Mouse (Mus musculus): ENCODE results near the gene Lrrc1.

Lrrc1 gene

DNA sequence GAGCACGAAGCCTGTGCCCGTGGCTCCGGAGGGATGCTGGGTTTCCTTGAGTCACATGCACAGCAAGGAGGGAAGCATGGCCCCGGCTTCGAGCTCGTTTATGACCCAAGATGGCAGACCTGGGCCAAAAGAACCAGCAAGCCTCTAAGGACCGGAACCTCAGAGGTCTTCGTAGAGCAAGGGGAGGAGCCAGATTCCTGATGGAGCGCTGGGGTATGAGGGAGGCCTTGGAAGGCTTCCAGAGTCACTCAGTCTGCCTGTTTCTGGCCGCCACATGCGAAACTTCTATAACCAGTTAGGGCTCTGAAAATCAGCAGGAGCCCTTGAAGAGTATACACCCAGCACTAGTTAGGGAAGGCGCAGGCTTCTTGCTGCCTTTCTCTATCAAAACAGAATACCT is 159.1 kb downstream of the Lrrc1 start:
- DNase-seq (ENCODE audit: low spot score in 2 of 2) = no peak

- DNase-seq (ENCODE audit: low spot score in 2 of 2) = no peak
These were observed 160.0 kb downstream of the Lrrc1 start for GRCm38 (mm10) chr9:77384651-77385050.

DNA sequence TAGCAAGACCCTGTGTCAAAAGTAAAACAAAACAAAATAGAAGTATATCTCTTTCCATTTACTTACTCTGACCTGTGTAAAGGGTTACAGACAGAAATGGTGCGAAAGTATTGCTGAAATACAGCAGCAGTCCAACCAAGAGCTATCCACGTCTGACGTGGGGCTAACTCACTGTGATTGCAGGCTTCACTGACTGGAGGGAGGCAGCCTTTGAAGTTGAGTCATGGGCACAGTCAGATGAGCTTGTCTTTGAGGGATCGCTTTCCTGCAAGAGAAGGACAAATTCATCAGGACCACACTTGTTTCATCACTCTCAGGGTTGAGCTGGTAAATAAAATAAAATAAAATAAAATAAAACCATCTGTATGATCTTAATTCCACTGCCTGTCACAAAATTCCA is 160.7 kb downstream of the Lrrc1 start:
- DNase-seq (ENCODE audit: low spot score in 2 of 2) = no peak

GRCm38 (mm10) chr9:77382514-77382913 is 162.2 kb downstream of the Lrrc1 start:
- no peak for DNase-seq (ENCODE audit: low spot score in 2 of 2)

DNA sequence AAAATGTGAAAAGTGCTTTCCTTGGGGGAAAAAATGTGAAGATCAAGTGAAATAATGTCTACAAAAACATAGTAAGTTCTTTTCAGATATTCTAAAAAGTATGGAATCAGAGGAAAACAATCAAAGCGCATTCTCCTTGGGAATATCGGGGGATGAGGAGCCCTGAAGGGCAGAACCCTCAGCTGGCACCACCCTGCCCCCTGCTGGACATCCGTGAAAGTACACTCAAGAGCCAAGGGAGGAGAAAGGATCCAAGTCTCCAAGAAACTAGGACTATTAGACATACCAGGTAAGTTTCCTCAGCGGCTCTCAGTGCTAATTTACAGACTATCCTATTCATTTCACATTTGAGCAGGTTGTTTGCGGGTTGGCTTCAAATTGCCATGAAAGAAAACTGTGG is 163.1 kb downstream of the Lrrc1 start:
- peak; percentile 87 to 92 for DNase-seq (ENCODE audit: low spot score in 2 of 2)

Measured in right cerebral cortex, adult 2 months (tissue).